Mouse (Mus musculus) right cerebral cortex, postnatal 25 days (tissue): Measurements from ENCODE around the gene Nin.

ENCODE experiments used
- DNase-seq: peaks from one replicate; pipeline ENCODE4 v3.0.0; 2022

Nin gene

DNA sequence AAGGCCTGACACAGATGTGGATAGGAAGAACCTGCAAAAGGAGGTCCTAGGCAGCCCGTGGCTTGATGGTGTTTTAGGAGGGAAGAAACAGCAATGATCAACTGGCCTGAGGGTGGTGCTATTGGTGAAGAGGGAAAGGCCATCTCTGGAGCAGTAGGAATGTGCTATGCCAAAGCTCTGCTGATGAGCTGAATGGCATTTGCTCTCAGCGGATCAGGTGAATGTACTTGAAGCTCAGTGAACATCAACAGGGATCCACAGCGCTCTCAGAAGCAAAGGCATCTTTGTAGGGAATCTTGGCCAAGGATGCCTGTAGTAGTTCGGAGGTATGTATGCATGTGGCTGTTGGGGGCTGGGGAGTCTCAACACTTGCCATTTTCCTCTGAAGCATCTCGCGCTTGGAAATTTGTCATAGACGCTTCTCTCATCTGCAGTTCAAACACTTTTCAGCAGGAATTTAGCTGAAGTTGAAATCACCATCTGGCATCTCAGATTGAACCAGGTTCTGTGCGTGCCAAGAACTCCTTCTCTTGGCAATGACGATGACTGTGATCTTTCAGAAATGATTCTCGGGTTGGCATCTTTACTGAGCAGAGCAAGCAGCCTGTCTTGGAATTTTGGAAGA is 5.3 kb upstream of the Nin start:
- peak; percentile 68 for DNase-seq

DNA sequence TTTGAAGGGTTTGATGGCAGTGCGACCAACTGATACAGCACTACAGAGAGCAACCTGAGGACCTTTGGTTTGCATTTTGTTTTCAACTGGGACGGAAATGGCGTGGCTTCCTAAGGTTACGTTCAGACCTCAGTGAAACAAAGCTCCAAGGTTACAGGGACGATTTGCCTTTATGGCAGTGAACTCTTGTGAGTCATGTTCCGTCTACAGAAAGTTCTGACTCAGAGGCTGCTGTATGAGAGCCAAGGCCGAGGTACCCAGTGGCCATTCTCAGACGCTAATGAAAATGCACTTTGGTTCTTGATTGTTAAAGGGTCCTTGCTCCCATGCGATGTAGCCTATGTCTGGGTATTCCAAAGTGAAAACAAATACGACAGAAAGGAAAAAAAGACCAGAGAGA is 3.6 kb upstream of the Nin start:
- DNase-seq, result no peak

- DNase-seq, result no peak
Observed at GRCm38 (mm10) chr12:70112090-70112383, 1.5 kb downstream of the Nin start.

DNA sequence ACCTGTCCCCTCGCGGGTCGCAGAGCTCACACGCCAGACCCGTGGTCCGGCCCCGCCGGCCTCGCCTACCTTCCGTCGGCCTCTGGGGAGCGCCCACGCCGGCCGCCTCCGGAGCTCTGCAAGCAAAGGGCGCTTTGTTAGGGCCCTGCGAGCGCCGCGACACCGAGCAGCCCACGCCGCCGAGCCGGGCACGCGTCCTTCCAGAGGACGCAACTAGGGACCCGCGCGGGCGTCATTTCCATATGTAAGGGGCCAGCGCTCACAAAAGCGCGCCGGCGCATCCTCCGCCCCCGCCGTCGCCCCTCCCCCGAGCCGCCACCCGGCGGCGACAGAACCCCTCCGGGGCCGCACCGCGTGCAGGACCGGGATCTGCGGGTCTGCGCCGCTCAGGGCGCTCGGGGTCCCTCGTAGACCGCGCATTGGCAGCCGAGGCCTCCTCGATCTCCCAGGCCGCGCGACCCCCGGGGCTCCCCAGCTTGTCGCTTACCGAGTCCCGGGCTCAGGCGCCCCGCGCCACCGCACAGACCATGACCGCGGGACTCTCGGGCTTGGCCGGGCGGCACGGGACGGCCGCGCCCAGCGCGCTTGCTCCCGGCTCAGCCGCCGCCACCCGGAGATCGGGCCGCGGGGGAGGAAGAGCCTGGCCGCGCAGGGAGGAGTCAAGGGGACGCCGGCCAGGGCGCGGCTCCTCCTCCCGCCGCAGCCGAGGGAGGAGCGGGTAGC is 2.0 kb downstream of the Nin start:
- DNase-seq, result peak; percentile 77

- no peak for DNase-seq
Observed at GRCm38 (mm10) chr12:70111117-70111366, 2.5 kb downstream of the Nin start.

GRCm38 (mm10) chr12:70110375-70111116 is 3.0 kb downstream of the Nin start:
- peak; percentile 73 for DNase-seq

DNA sequence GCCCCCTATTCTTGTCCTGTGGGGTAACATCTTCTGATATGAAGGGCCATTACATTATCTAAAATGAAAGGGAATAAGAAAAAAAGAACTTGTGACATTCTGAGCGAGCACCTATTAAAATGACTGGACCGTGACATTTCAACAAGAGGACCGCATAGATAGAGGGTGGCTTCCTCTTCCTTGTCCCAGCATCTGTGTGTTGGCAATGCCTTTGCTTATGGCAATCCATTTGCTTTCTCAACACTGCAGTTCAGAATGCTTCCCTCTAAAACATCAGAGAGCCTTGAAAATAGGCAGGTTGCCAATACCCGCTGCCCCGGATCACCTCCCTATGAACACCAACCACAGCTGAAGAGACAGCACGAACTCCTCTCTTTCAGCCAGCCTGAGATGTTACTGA is 3.6 kb downstream of the Nin start:
- peak; percentile 28 for DNase-seq

GRCm38 (mm10) chr12:70108104-70108503 is 5.4 kb downstream of the Nin start:
- DNase-seq, result no peak

DNA sequence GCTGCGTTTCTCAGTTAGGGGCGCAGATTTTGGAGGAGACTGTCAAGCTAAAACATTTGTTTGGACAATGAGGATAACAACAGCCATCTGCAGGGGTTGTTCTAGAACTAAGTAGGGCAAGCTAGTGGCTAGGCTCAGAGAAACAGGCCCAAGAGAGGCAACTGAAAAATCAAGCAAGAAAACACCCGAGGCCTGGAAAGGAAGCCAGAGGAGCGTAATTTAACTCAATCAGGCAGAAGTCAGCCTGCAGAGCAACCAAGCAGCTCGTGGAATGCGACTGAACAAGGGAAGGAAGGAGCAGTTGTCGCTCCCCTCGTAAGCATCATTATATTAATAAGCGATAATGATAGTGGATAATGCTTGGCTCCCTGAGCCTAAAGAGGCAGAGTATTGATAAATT is 7.0 kb downstream of the Nin start:
- DNase-seq, result no peak

DNA sequence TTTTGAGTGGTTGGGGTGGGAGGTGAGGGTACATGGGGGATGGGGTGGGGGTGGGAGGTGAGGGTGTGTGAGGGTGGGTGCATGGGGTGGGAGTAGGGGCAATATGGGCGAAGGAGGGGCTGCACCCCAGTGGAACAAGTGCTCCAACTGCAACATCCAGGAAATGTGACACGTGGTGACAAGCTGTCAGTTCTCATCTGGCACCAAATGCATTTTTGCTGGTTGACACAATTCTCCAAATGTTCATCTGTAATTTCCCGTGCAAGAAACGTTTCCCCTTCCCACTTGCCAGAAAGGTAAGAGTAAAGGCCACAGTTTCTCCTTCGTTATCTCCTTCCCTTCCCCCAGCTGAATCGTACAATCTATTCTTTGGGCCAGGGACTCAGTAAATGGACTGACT is 7.6 kb downstream of the Nin start:
- no peak for DNase-seq

DNA sequence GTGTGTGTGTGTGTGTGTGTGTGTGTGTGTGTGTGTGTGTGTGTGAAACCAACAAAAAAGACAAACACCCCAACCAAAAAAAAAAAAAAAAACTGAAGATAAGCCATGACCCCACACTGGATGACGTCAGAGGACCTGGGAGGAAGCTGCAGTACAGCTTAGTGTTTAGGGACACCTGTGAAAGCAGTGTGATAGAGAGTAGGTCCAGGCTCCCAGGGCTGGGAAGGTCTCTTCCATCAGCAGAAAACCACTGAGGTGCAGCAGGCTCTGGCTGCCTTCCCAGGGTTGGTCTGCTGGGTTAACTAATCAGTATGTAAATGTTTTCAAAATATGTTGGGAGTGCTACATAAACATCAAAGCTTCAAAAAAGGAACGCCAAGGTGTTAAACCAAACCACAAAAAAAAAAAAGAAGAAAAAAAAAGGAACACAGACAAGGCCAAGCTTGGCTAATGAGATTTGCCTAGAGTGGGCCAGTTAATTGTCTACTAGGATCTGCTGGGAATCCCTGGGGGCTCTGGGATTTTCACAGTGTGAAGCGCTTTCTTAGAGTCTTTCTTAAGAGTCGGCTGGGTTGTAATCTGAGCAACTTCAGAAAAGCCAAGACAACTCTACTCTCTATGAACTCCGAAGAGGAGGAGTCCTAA is 8.6 kb downstream of the Nin start:
- no peak for DNase-seq

- no peak for DNase-seq
Observed at GRCm38 (mm10) chr12:70104199-70104598, 9.3 kb downstream of the Nin start.

GRCm38 (mm10) chr12:70103257-70103656 is 10.3 kb downstream of the Nin start:
- DNase-seq, result no peak

GRCm38 (mm10) chr12:70102426-70102825 is 11.1 kb downstream of the Nin start:
- no peak for DNase-seq

DNA sequence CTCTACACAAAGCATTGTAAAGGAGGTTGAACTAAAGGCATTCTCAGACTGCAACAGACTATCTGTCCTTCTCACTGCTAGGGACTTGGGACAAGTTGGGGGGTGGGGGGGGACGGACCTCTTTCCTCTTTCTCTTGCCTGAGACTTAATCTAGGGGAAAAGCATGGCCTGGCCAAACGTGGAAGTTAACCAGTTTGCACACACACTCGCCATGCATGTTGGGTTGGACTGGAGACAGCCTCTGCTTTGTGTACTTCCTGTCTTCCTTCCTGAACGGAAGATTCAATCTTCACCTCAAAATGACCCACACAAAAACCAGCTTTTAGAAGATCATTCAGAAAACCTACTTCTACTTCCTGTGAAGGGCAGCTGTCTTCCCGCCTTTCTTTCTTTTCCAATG is 11.7 kb downstream of the Nin start:
- no peak for DNase-seq

DNA sequence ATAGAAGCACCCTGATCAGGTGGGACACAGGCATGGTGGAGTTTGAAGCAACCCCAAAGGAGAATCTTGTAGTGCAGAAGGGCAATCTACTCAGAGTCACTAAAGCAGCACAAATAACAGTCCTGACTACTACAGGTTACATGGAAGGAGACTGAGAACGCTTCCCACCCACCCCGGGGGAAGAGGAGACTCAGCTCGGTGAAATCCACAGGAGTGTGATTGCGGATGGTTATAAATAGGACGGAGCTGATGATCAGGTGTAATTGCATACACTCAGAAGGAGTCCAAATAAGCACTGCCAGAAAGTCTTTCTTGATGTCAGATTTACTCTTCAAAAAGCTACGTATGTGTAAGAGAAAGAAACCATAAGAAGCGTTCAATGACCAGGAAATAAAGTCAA is 15.6 kb downstream of the Nin start:
- DNase-seq, result no peak

DNA sequence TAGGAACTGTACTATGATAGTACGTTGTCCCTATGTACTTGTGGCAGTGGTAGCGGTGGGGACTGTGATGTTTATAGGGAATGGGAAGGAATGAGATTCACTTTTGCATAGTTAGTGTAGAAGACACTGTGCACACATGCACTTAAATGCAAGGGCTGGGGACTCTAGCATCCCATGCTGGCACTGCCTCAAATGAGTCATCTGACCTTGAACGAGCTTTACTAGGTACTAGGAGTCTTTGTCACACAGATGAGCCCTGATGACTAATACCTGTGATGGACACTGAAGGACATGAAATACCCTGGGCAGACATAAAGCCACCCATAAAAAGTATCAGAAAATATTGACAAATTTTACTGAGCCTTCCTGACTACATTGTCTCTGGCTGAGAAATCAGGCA is 16.2 kb downstream of the Nin start:
- no peak for DNase-seq

- DNase-seq, result no peak
Observed at GRCm38 (mm10) chr12:70093266-70093893, 20.1 kb downstream of the Nin start.

DNA sequence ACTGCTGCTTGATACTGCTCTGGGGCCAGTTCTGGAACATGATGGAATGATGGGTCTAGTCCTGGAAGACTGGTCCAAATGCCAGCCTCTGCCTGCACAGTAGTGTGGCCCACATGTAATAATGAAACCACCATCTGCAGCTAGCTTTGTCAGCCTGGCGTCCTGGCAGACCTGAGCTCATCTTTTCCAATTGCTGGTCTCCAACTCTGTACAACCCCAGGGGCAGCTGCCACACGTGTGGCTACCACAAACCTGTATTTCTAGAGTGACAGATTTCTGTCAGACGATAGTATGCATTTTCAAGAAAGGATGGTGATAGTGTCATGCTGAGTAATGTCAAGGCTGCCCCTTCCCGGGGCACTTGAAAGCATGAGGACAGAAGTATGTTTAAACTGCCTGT is 25.2 kb downstream of the Nin start:
- no peak for DNase-seq

DNA sequence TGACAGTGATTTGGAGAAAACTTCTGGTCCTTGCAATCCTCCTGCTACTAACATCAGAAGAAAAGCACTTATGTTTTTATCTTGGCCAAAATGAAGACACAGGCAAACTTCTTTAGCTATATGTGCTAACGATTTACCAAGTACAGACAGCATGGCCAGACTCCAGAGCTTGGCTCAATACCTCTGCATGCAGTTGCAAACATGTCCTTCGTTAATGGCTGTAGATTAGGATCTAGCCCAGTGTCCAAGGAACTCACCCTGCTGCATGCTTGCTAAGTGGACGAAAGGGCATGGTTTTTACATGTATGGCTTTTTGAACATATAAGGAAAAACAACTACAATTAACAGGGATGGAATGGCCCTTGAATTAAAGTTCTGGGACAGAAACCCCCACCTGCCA is 28.2 kb downstream of the Nin start:
- no peak for DNase-seq

DNA sequence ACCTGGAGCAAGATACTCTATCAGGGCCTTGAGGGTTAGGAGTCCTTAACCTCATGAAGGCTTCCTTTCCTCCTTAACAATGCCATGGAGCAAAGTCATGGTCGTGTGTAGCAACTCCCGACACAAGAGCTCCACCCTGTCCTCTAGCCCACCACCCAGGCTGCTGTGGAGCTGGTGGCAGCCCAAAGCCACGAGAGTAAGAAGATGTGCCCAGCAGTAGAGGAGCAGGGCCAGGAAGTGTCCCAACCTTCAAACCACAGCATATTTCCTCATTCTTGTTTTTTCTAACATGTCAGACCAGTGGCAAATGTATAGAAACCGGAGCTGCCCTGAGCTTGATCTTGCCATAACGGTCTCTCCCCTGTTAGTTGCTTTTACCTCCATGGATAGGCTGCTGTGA is 29.3 kb downstream of the Nin start:
- DNase-seq, result no peak

- DNase-seq, result no peak
Observed at GRCm38 (mm10) chr12:70083737-70084136, 29.8 kb downstream of the Nin start.

- no peak for DNase-seq
Observed at GRCm38 (mm10) chr12:70082935-70083532, 30.5 kb downstream of the Nin start.
